Mouse (Mus musculus) brain, embryonic 14.5 days (tissue): ENCODE data around the gene Ghrhr.

Experiments
- CTCF ChIP-seq: fragments of 200-500 bp; IDR thresholded peaks from 2 replicates; pipeline ENCODE4 v1.5.1; 2012; ENCODE audit warnings: inconsistent platforms, mild to moderate bottlenecking, moderate library complexity, borderline replicate concordance; ENCODE audit not compliant: insufficient read depth, insufficient read length; ENCODE audit errors: extremely low read depth
- POLR2A ChIP-seq: fragments of 200-500 bp; IDR thresholded peaks from 2 replicates; pipeline ENCODE4 v1.6.1; 2012; ENCODE audit warnings: mild to moderate bottlenecking, inconsistent platforms, borderline replicate concordance; ENCODE audit not compliant: poor library complexity, insufficient read depth, insufficient read length, severe bottlenecking; ENCODE audit errors: extremely low read depth

- peak; percentile 85 for TF ChIP-seq CTCF
- TF ChIP-seq POLR2A, result no peak
Observed at GRCm38 (mm10) chr6:55392453-55392852, 16.4 kb downstream of the Ghrhr start.
